ENCODE assay signal across 8 mouse cellular contexts in genomic region chr2:133614672-133615071, GRCm38 (mm10).
DNase-seq lines count a peak whose midpoint lies in the region; ATAC-seq lines count a peak whose summit lies in the region.

No protein-coding gene starts in this region.

- no peak overlapping the region for H3K4me3 ChIP-seq in hindbrain, embryonic 13.5 days

- WGBS in hindbrain, embryonic 13.5 days = 25% methylated on average over 4 of the region's 4 CpGs

- DNase-seq in cerebellum, postnatal 14 days = peak; percentile 31 to 37
- DNase-seq in cerebellum, postnatal 36 days = no peak
- DNase-seq in 416B (ENCODE audit: low read depth) = peak; percentile 35
- peak; percentile 3 for DNase-seq in c-Kit-negative CD71-positive TER-119-positive erythroid progenitor cells, embryonic 14.5 days (ENCODE audit: low read depth, low spot score)
- DNase-seq in lung, postnatal 14 days = peak; percentile 32
- no peak for DNase-seq in spleen, postnatal 4 days (ENCODE audit: low spot score in 2 of 2)
- no peak for DNase-seq in gastrocnemius, postnatal 14 days

- no peak overlapping the region for H3K4me2 ChIP-seq in hindbrain, embryonic 13.5 days

- no peaks in the 10 kb centered on the region for H3K4me1 ChIP-seq in hindbrain, embryonic 13.5 days (replicated peaks)

- intact Hi-C loops in gastrocnemius, postnatal 14 days (cut with DNase I; ENCODE audit: low total_unique reads) = no loop called here

- no peaks in the 10 kb centered on the region for H3K36me3 ChIP-seq in hindbrain, embryonic 13.5 days

- no peak overlapping the region for H3K27ac ChIP-seq in hindbrain, embryonic 13.5 days

- no peaks in the 10 kb centered on the region for H3K9me3 ChIP-seq in hindbrain, embryonic 13.5 days

- no peaks in the 10 kb centered on the region for H3K27me3 ChIP-seq in hindbrain, embryonic 13.5 days

- no peak overlapping the region for H3K9ac ChIP-seq in hindbrain, embryonic 13.5 days

- 0 out of 2 replicates have a peak, but pooled peaks have one; percentile 36 for ATAC-seq in hindbrain, embryonic 13.5 days (ENCODE audit: low FRiP score)

Comparison
In these comparisons a context has a peak if more than half of its experiments do, and no peak if none do; other contexts are left out.
1. DNase-seq: peak in cerebellum, postnatal 14 days (2 of 2), 416B (single experiment), c-Kit-negative CD71-positive TER-119-positive erythroid progenitor cells, embryonic 14.5 days (single experiment) and lung, postnatal 14 days (single experiment); none in cerebellum, postnatal 36 days (0 of 2), spleen, postnatal 4 days (0 of 2) and gastrocnemius, postnatal 14 days (single experiment).